Comparison of ENCODE assay signal across 25 mouse cellular contexts in genomic region chr12:12850681-12851080, GRCm38 (mm10).
DNase-seq lines count a peak whose midpoint lies in the region; ATAC-seq lines count a peak whose summit lies in the region.
"Had no signal": no experiment of that assay in that cellular context is flagged by ENCODE, and none has a peak within 500 bp of the region (broad histone marks: within the 10 kb centered on the region; RNA-seq: fewer than 3 reads in every experiment).

No protein-coding gene starts in this region.

- no peaks in the 10 kb centered on the region for H3K36me3 ChIP-seq in heart, embryonic 10.5 days
- no peaks in the 10 kb centered on the region for H3K36me3 ChIP-seq in embryonic facial prominence, embryonic 10.5 days (replicated peaks)
- H3K36me3 ChIP-seq: embryonic facial prominence, embryonic 12.5 days; embryonic facial prominence, embryonic 15.5 days; forebrain, embryonic 12.5 days; heart, embryonic 13.5 days had no signal

- 32% methylated on average over 2 of the region's 2 CpGs for WGBS in heart, embryonic 10.5 days
- WGBS in embryonic facial prominence, embryonic 10.5 days = 20% methylated on average over 2 of the region's 2 CpGs

- no peaks in the 10 kb centered on the region for H3K27me3 ChIP-seq in heart, embryonic 10.5 days (ENCODE audit: insufficient read depth, poor library complexity, severe bottlenecking)
- no peaks in the 10 kb centered on the region for H3K27me3 ChIP-seq in embryonic facial prominence, embryonic 10.5 days (replicated peaks; ENCODE audit: low read depth, poor library complexity, severe bottlenecking)
- H3K27me3 ChIP-seq: embryonic facial prominence, embryonic 12.5 days; embryonic facial prominence, embryonic 15.5 days; forebrain, embryonic 12.5 days; heart, embryonic 13.5 days had no signal

- DNase-seq in heart, embryonic 10.5 days (ENCODE audit: low spot score) = peak; percentile 57
- no peak for DNase-seq in heart, postnatal 4 days
- peak; percentile 68 for DNase-seq in embryo, embryonic 10 days (ENCODE audit: low spot score)
- DNase-seq in embryo, embryonic 10.5 days (ENCODE audit: low spot score) = peak; percentile 54
- DNase-seq in embryonic facial prominence, embryonic 10.5 days (ENCODE audit: low spot score) = no peak
- DNase-seq: adrenal gland, adult 2 months; adrenal gland, postnatal 14 days; cerebellum, adult 11-12 months; cerebellum, adult 8-10 months; cerebellum, postnatal 10 days; cerebellum, postnatal 36 days; gastrocnemius, postnatal 10 days; gastrocnemius, postnatal 36 days; heart, adult 18-20 months; heart, postnatal 14 days; kidney, adult 18-20 months; kidney, adult 9 months had no signal

- no peaks in the 10 kb centered on the region for H3K9me3 ChIP-seq in heart, embryonic 10.5 days
- no peaks in the 10 kb centered on the region for H3K9me3 ChIP-seq in embryonic facial prominence, embryonic 10.5 days
- H3K9me3 ChIP-seq: embryonic facial prominence, embryonic 12.5 days; embryonic facial prominence, embryonic 15.5 days; forebrain, embryonic 12.5 days; heart, embryonic 13.5 days had no signal

- no peak overlapping the region for H3K27ac ChIP-seq in heart, embryonic 10.5 days
- peak overlapping the region; percentile 44; the same call in 1 of the 2 replicates for H3K27ac ChIP-seq in embryonic facial prominence, embryonic 10.5 days (replicated peaks)
- H3K27ac ChIP-seq: embryonic facial prominence, embryonic 12.5 days; embryonic facial prominence, embryonic 15.5 days; forebrain, embryonic 12.5 days; heart, embryonic 13.5 days; hindbrain, embryonic 14.5 days had no signal

- no peak overlapping the region for H3K4me3 ChIP-seq in heart, embryonic 10.5 days
- H3K4me3 ChIP-seq in embryonic facial prominence, embryonic 10.5 days = no peak overlapping the region
- H3K4me3 ChIP-seq: embryonic facial prominence, embryonic 12.5 days; embryonic facial prominence, embryonic 15.5 days; forebrain, embryonic 12.5 days; heart, embryonic 13.5 days had no signal

- ATAC-seq in granulocyte monocyte progenitor cell, adult 5-6 weeks (replicated peaks; ENCODE audit: poor library complexity, severe bottlenecking) = no peak
- ATAC-seq: CD4-positive, CD25-positive, alpha-beta regulatory T cell, adult 4 months; forebrain, embryonic 16.5 days had no signal

- H3K4me1 ChIP-seq in heart, embryonic 10.5 days = no peaks in the 10 kb centered on the region
- peaks cover 6% of the 10 kb centered on the region; the same call in 1 of the 2 replicates for H3K4me1 ChIP-seq in embryonic facial prominence, embryonic 10.5 days
- H3K4me1 ChIP-seq: embryonic facial prominence, embryonic 12.5 days; embryonic facial prominence, embryonic 15.5 days; heart, embryonic 13.5 days had no signal

Comparison
In these comparisons a context has a peak if more than half of its experiments do, and no peak if none do; other contexts are left out.
1. DNase-seq: peak in heart, embryonic 10.5 days (single experiment), embryo, embryonic 10 days (single experiment) and embryo, embryonic 10.5 days (single experiment); none in heart, postnatal 4 days (single experiment) and embryonic facial prominence, embryonic 10.5 days (single experiment).